Mouse (Mus musculus) olfactory bulb, adult 2 months (tissue): ENCODE data around the gene Sptbn4. TPM values are rescaled to one million over a fixed set of nuclear protein-coding genes. Genes with fewer than 3 reads are reported as not detected.
A peak's percentile ranks its signal among the peaks of the same experiment; 100 is the strongest.

Experiments
- H3K27ac ChIP-seq: fragments of 200-500 bp; 2 replicates; pipeline ENCODE4 v1.5.1; 2012; ENCODE audit warnings: low read depth, low read length; ENCODE audit not compliant: insufficient read depth
- H3K4me1 ChIP-seq: fragments of 200-500 bp; 2 replicates; pipeline ENCODE4 v1.6.1; 2012; ENCODE audit warnings: low read length; ENCODE audit not compliant: control insufficient read depth, insufficient read depth
- H3K4me3 ChIP-seq: fragments of 200-500 bp; 2 replicates; pipeline ENCODE4 v1.5.1; 2012; ENCODE audit warnings: mild to moderate bottlenecking, low read depth, low read length, moderate library complexity; ENCODE audit not compliant: insufficient read depth
- CTCF ChIP-seq: fragments of 200-500 bp; IDR thresholded peaks from 2 replicates; pipeline ENCODE4 v1.5.1; 2012; ENCODE audit warnings: low read depth, mild to moderate bottlenecking, low read length, moderate library complexity; ENCODE audit not compliant: insufficient read depth
- POLR2A ChIP-seq: fragments of 200-500 bp; IDR thresholded peaks from 2 replicates; pipeline ENCODE4 v1.6.1; 2012; ENCODE audit warnings: mild to moderate bottlenecking, low read depth, low read length, moderate library complexity; ENCODE audit not compliant: insufficient read depth
- WGBS: fragments of 180-500 bp; shearing (Covaris S2); methylation state at CpG from one replicate; pipeline ENCODE4 v1.1.7; 2018; 5-methylcytosine and 5-hydroxymethylcytosine counted together
- polyA plus RNA-seq: library from polyadenylated mRNA; stranded (reverse); fragments of >200 nt; gene quantifications from 2 replicates; pipeline ENCODE4 v1.2.4, GENCODE M21; 2012; ENCODE audit warnings: low replicate concordance; ENCODE audit not compliant: missing spikeins, insufficient read depth, insufficient read length

Sptbn4 gene
- polyA plus RNA-seq, 1 experiment = not detected

DNA sequence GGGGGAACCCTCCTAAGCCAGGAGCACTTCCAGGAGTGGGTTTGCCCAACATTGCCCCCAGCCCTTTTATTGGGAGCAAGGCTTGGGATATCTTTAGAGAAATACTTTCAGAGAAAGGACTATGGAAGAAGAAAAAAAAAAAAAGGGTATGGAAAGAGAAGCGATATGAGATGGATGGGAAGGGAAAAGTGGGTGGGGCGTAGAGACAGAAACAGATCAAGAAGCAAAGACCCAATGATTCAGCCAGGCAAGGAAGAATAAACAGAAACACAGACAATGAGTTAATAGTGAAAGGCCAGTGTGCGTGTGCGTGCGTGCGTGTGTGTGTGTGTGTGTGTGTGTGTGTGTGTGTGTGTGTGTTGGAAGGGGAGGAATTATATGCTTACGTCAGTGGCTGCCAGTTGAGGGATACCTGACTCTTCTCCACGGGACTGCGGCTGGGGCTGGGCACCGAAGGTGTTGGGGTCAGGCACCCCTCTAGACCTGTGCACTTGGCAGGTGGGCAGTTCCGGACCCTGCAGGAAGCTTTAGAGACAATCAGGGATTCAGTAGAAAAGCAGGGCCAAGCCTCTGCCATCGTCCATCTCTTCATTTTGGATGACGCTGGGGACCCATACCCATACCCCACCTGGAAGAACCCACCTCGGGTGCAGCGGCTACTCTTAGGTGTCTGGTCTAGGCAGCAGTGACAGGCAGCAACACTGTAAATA is 112.3 kb downstream of the Sptbn4 start:
- TF ChIP-seq CTCF (no peak), POLR2A (no peak)
- WGBS = 64% methylated on average over 15 of the region's 15 CpGs
- H3K4me1 ChIP-seq = peaks cover 55% of the 10 kb centered on the region
- H3K27ac ChIP-seq = no peak overlapping the region
- H3K4me3 ChIP-seq = no peak overlapping the region

DNA sequence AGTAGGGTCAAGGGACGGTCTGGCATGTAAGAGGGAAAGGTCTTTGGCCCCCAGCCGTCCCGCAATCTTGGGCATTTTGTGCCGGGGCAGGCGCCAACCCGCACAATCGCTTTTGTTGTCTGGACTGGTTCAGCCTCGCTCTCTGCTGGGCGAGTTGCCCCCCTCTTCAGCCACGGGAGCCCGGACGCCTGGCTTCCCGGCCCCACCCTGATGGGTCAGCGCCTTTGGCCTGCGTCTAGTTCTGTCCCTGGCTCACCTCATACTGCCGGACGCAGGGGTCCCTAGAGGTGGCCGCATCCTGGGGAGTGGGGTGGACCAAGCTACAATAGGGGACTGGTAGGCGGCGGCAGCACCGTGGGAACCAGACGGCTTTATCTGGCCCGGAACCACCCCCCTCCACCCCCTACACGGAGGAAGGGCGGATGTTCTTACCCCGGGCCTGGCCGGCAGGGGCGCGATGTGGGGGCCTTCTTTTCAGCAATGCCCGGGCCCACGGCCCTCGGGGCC is 113.0 kb downstream of the Sptbn4 start:
- no peak overlapping the region for H3K4me3 ChIP-seq
- H3K27ac ChIP-seq = no peak overlapping the region
- WGBS = 34% methylated on average over 32 of the region's 32 CpGs
- H3K4me1 ChIP-seq = peaks cover 60% of the 10 kb centered on the region
- no peak for TF ChIP-seq POLR2A

DNA sequence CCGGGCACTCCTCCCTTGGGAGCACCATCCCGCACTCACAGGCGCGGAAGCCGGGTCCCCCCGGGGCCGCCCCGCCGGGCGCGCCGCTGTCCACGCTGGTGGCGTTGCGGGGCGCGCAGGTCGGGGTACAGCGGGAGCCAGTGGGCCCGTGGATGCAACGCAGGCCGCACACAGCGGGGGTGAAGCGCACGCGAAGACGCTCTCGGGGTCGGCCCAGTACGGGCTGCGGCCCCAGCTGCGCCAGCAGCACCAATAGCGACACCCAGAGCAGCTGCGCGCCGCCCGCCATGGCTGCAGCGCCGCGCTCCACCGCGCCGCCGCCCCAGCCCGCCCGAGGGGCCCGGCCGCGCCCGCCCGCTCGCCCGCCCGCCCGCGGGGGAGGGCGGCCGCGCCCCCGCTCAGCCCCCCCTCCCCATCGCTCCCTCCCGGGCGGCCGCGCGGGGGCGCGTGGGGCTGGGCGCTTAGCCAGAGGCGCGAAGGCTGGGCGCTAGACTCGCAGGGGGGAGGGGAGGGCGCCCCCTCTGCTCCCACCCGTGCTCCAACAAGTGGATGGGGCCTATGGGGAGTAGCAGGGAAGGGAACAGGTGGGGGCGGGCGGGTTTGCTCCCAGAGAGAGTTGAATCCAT is 114.1 kb downstream of the Sptbn4 start:
- H3K27ac ChIP-seq = no peak overlapping the region
- peaks cover 64% of the 10 kb centered on the region for H3K4me1 ChIP-seq
- TF ChIP-seq CTCF (no peak), POLR2A (no peak)
- 2% methylated on average over 76 of the region's 77 CpGs for WGBS
- H3K4me3 ChIP-seq = peak overlapping the region; percentile 56

DNA sequence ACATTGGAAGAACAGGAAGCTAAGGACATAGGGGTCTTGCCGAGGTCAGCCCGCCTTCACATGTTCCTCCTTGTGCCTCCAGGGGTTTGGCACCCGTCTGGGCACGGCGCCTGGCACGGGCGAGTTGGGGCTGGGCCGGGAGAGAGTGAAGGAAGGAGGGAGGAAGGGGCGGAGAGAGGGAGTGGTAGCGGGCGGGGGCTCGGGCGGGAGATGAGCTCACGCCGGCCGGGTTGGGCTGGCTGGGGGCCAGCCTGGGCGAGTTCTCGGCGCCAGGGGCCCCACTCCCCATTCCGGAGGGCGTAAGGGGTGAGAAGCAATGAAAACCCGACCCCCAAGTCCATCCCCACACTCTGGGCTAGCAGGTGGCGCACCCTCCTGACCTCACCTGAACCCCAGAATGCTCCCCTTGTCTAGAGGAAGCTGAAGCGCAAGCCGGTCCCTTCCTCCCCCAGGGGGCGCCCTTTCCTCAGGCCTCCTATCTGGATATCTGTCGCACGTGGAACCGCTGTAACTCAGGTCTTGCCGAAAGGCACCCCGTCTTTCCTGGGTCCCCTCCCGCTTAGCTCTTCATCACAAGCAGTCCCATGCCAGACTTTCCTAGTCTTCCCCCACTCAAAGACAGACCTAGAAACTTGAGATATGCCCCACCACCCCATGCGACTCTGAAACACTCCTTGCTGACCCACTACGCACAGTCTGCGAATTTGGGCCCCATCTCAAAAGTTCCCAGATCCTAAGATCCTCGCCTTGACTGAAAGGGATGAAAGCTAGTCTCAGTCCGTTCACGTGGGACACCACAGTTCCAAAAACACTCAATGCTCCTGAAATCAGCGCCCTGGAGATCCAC is 114.9 kb downstream of the Sptbn4 start:
- Histone ChIP-seq H3K4me3 (peak overlapping the region; percentile 56), H3K4me1 (peaks cover 56% of the 10 kb centered on the region), H3K27ac (no peak overlapping the region)
- WGBS = 4% methylated on average over 39 of the region's 39 CpGs
- TF ChIP-seq POLR2A (no peak), CTCF (peak; percentile 84; the same call in 1 of the 2 replicates)

DNA sequence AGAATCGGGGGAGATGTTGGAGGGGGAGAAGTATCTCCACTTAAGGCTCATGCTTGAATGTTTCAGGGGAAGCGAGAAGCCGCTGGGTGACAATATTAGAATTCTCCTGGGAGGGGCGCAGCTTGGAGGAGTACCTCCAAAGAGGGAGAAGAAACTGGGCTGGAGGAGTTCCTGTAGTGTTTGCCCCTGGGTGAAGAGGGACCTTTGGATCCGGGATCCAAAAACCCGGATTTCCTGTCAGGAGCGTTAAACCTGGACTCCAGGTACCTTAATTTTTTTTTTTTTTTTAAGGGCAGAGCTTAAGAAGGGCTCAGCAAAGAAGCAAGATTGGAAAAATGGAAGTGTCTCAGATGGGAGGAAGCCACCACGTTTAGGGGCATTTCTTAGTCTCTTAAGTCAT is 115.6 kb downstream of the Sptbn4 start:
- 16% methylated on average over 8 of the region's 8 CpGs for WGBS
- TF ChIP-seq POLR2A (no peak), CTCF (no peak)
- Histone ChIP-seq H3K4me3 (no peak overlapping the region), H3K4me1 (peaks cover 51% of the 10 kb centered on the region), H3K27ac (no peak overlapping the region)

DNA sequence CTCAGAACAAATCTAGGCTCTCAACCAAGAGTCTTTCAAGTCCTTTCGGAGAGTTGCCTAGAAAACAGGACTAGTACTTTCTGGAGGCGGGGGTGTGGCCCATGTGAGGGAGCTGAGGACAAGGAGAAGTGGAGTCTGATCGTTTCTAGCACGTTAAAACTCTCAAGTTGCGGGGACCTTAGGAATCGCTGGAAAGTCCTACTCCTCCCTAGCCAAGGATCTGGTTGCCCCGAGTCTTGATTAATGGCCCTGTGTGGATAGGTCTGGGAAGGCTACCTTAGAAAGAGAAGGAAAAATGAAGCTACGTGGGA is 116.0 kb downstream of the Sptbn4 start:
- H3K4me1 ChIP-seq = peaks cover 49% of the 10 kb centered on the region
- H3K4me3 ChIP-seq = no peak overlapping the region
- H3K27ac ChIP-seq = no peak overlapping the region
- WGBS = 12% methylated on average over 8 of the region's 8 CpGs
- TF ChIP-seq CTCF (no peak), POLR2A (no peak)

DNA sequence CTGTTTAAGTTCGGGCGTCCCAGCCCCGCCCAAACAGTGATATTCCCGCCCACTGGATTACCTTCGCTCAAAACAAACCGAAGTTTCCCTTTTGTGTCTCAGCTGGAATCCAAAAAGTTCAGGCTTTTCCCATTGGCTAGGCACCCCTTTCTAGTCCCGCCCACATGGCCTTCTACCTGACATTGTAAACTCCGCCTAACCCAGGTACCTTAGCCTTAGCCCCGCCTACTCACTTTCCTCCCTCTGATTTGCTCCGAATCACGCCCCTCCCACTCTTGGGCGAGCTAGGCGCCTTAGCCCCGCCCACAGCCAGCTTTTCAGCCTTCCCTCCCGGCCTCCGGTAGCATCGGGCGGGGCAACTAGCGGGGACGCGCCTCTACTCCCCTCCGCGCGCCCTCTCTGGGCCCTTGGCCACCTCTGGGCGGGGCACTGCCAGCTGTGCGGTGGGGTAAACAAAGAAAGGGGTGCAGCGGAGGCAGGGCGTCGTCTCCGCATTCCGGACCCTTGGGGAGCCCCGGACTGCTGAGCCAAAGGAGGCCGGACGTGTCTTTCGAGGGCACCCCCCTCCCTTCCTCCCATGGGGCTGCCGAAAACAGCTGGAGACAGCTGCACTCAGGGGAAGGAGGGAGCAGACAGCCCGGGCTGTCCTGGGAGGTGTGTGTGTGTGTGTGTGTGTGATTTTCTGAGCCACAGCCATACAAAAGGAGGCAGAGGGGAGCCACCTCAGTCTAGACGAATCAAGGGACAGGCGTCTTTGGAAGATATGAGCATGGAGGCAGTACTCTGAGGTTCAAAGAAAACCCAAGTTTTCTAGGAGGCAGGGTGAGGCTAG is 116.6 kb downstream of the Sptbn4 start:
- no peak overlapping the region for H3K27ac ChIP-seq
- peak overlapping the region; percentile 34 for H3K4me3 ChIP-seq
- no peak for TF ChIP-seq CTCF
- TF ChIP-seq POLR2A = no peak
- H3K4me1 ChIP-seq = peaks cover 48% of the 10 kb centered on the region
- 3% methylated on average over 39 of the region's 39 CpGs for WGBS

DNA sequence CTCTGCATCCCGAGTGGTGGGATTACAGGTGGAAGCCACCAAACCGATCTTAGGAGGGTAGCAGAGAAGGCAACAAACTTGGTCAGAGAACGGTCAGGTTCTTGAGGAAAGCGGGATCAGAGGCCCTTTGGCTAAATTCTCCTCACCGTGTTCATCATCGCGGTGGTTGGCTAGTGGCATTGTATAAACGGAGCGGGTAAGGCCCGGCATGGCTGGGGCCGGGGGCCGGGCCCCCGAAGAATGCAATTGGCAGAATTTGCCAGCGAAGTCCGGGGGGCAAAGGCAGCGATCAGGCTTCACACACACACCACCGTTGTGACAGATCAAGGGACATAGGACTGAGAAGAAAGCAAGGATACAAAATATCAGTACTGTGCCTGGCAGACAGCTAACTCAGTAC is 117.5 kb downstream of the Sptbn4 start:
- TF ChIP-seq CTCF (no peak), POLR2A (no peak)

More for the DNA sequence above, 117.5 kb downstream of the Sptbn4 start:
- Histone ChIP-seq H3K4me1 (peaks cover 53% of the 10 kb centered on the region), H3K4me3 (no peak overlapping the region), H3K27ac (no peak overlapping the region)
- 52% methylated on average over 17 of the region's 17 CpGs for WGBS
